Mouse (Mus musculus) megakaryocyte, embryonic 14.5 days (primary cell): ENCODE data around the gene Klhdc8a.

ENCODE experiments used
- FLI1 ChIP-seq: IDR thresholded peaks from 2 replicates; pipeline ENCODE4 v1.6.1; 2012; ENCODE audit warnings: low read length, inconsistent platforms, mixed read lengths
- GATA1 ChIP-seq: IDR thresholded peaks from 3 replicates; pipeline ENCODE4 v1.6.1; 2012; ENCODE audit warnings: mixed read lengths, low read length, inconsistent platforms, borderline replicate concordance

DNA sequence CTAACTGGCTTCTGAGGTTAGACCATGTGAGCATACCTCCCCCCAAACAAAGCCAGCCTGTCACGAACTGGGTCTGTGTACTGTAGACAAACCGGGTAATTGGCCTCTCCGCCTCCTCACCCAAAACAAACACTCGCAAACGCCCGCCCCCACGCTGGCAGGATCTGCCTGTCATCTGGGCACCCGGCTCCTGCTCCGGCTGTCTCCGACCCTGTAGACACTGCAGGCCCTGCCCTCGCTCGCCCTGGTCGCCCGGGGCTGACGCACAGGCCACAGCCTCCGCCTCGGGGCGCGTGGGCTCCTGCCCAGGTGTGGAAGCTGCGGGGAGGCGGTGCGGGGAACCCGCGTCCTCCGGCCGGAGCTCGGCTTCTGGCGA lies at the start of gene Klhdc8a:
- TF ChIP-seq GATA1 (no peak), FLI1 (no peak)
